Mouse (Mus musculus) thymus, adult 2 months (tissue): ENCODE results near the gene Ccnl2.

Experiments
- CTCF ChIP-seq: fragments of 200-500 bp; IDR thresholded peaks from 2 replicates; pipeline ENCODE4 v1.5.1; 2012; ENCODE audit warnings: mild to moderate bottlenecking, control low read depth, low read length, moderate library complexity, borderline replicate concordance; ENCODE audit not compliant: control insufficient read depth, poor library complexity, insufficient read depth; ENCODE audit errors: extremely low read depth
- POLR2A ChIP-seq: fragments of 200-500 bp; IDR thresholded peaks from 2 replicates; pipeline ENCODE4 v1.6.1; 2012; ENCODE audit warnings: mild to moderate bottlenecking, low read length, control low read depth, moderate library complexity; ENCODE audit not compliant: control insufficient read depth, poor library complexity, insufficient read depth; ENCODE audit errors: extremely low read depth

GRCm38 (mm10) chr4:155848434-155849095 is 36.3 kb downstream of the Ccnl2 start:
- TF ChIP-seq CTCF, result no peak
- no peak for TF ChIP-seq POLR2A
